In the genomic region with DNA sequence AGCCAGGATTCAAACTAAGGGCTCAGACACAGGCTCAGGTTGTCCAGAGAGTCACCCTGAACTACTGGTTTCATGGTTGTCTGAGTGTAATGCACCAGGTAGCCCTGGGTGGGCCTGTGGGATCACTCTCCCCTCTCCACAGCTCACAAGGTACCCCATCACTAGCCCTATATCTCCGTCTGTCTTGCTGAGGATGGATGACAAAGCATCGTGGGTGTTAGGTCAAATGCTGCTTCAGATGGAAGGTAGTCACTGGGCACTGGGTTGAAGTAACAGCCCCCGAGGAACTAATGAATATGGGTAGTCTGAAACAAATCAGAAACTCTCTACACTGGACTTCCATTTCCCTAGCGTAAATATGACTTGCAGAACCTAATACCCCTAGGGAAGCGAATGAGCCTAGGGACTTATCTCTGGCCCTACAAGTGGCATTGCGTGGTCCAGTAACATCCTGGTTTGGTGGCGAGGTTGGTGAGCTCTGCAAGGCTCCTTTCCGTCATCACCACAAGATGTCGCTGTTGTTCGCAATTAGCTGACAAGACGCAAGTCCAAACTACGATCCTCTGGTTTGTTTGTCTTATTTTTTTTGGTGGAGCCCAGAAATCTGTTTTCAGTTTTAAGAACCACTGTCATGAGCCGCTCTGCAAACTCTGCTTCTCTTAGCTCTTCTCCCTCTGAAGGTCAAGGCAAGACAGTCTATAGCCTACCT, we compare ENCODE assay signal across 8 mouse cellular contexts. TPM values are rescaled to one million over a fixed set of nuclear protein-coding genes. Genes with fewer than 3 reads are reported as not detected.
DNase-seq lines count a peak whose midpoint lies in the region; ATAC-seq and TF ChIP-seq lines count a peak whose summit lies in the region.

No protein-coding gene starts in this region.

- H3K4me2 ChIP-seq in intestine, embryonic 14.5 days (ENCODE audit: low read length): peak overlapping the region; percentile 33

- H3K9me3 ChIP-seq in intestine, embryonic 14.5 days (ENCODE audit: control insufficient read depth, low read length): no peaks in the 10 kb centered on the region

- no peaks in the 10 kb centered on the region for H3K27me3 ChIP-seq in intestine, embryonic 14.5 days (replicated peaks; ENCODE audit: control insufficient read depth, insufficient read depth, low read length)

- WGBS in intestine, embryonic 14.5 days: 15% methylated on average over 13 of the region's 13 CpGs

- no peaks in the 10 kb centered on the region for H3K36me3 ChIP-seq in intestine, embryonic 14.5 days (ENCODE audit: control insufficient read depth, insufficient read depth, low read length)

- peak; percentile 63 for DNase-seq in WW6 (ENCODE audit: low read depth, low spot score)
- peak; percentile 75 to 85 for DNase-seq in cerebellum, postnatal 25 days
- DNase-seq in gastrocnemius, adult 2 months: peak; percentile 78
- peak; percentile 85 for DNase-seq in intestine, embryonic 14.5 days (ENCODE audit: low spot score)
- peak; percentile 84 to 87 for DNase-seq in left cerebral cortex, postnatal 14 days (ENCODE audit: low spot score in 2 of 2)
- DNase-seq in right cerebral cortex, postnatal 14 days: peak; percentile 76
- peak; percentile 77 for DNase-seq in yolk sac, embryonic 10.5 days (ENCODE audit: low spot score)

- H3K9ac ChIP-seq in intestine, embryonic 14.5 days (ENCODE audit: low read length): no peak overlapping the region

- H3K4me1 ChIP-seq in intestine, embryonic 14.5 days (replicated peaks; ENCODE audit: control insufficient read depth, insufficient read depth, low read length): no peaks in the 10 kb centered on the region

- ATAC-seq in intestine, embryonic 14.5 days (replicated peaks; ENCODE audit: low FRiP score, low TSS enrichment, low read depth): peak; percentile 46
- ATAC-seq in megakaryocyte-erythroid progenitor cell, adult 5-6 weeks (replicated peaks; ENCODE audit: low FRiP score, low TSS enrichment, poor library complexity, severe bottlenecking): peak; percentile 83

- peak overlapping the region; percentile 46 for H3K4me3 ChIP-seq in gastrocnemius, adult 2 months
- no peak overlapping the region for H3K4me3 ChIP-seq in intestine, embryonic 14.5 days (ENCODE audit: low read depth, low read length)

- intact Hi-C loops in gastrocnemius, adult 2 months (cut with DNase I): loop anchor here (1.0 to 5.0 kb wide), 4 partner anchors 58 to 747 kb away; partner anchors contain the start of gene Slc30a1
- intact Hi-C loops in left cerebral cortex, postnatal 14 days (cut with DNase I): loop anchor here (1.0 kb wide), 2 partner anchors 128 to 130 kb away; no protein-coding TSS in a partner anchor

- peak; percentile 96 for TF ChIP-seq CTCF in gastrocnemius, adult 2 months (IDR thresholded peaks at IDR 0.05)

- H3K27ac ChIP-seq in gastrocnemius, adult 2 months: peak overlapping the region; percentile 28; the same call in 1 of the 2 replicates
- H3K27ac ChIP-seq in intestine, embryonic 14.5 days (ENCODE audit: low read depth): no peak overlapping the region; the same call in 1 of the 2 replicates

RNA-seq across cellular contexts. Expression of gene Rd3, which starts 12.2 kb away (rescaled TPM):
- under 1 TPM in 1 of 2 experiments, not detected in 1; 0.08 TPM for total RNA-seq in gastrocnemius, adult 2 months (2021)
- polyA plus RNA-seq in intestine, embryonic 14.5 days (2014; fragmentation: Nextera tagmentation; extraction: Ambion mirVana): 0.30 and 0.31 TPM in 2 replicates
- under 1 TPM; 0.35 to 0.36 TPM for total RNA-seq in left cerebral cortex, postnatal 14 days (2021)
- total RNA-seq in megakaryocyte-erythroid progenitor cell, adult 5-6 weeks (2014; fragmentation: Nextera tagmentation): not detected in 2 replicates
- total RNA-seq in megakaryocyte-erythroid progenitor cell, adult 5-6 weeks (2017): not detected in 2 replicates

RNA-seq across cellular contexts. Expression of gene Slc30a1, which starts 58.4 kb away (rescaled TPM):
- 1 to 10 TPM; 5.8 to 6.4 TPM for total RNA-seq in gastrocnemius, adult 2 months (2021)
- polyA plus RNA-seq in intestine, embryonic 14.5 days (2014; fragmentation: Nextera tagmentation; extraction: Ambion mirVana): 1.6 and 2.0 TPM in 2 replicates
- 10 to 100 TPM; 33.4 to 36.2 TPM for total RNA-seq in left cerebral cortex, postnatal 14 days (2021)
- total RNA-seq in megakaryocyte-erythroid progenitor cell, adult 5-6 weeks (2014; fragmentation: Nextera tagmentation): 4.4 and 5.5 TPM in 2 replicates
- total RNA-seq in megakaryocyte-erythroid progenitor cell, adult 5-6 weeks (2017): 6.2 and 6.7 TPM in 2 replicates

Comparison
In these comparisons a context has a peak if more than half of its experiments do, and no peak if none do; other contexts are left out.
1. RNA of gene Slc30a1, which starts 58.4 kb away (total RNA-seq): 33.4 to 36.2 TPM in left cerebral cortex, postnatal 14 days; 4.4 to 6.7 TPM in megakaryocyte-erythroid progenitor cell, adult 5-6 weeks and 5.8 to 6.4 TPM in gastrocnemius, adult 2 months; every median in the first group is over 4 times any median in the second.
2. Peak in every context shown above with its lines, with median percentiles within 50 percentile points of each other: DNase-seq.